Mouse (Mus musculus) G1E (cell line): ENCODE measurements around the gene Rptor.

Experiments
- CTCF ChIP-seq: IDR thresholded peaks from 2 replicates; pipeline ENCODE4 v1.5.1; 2012; ENCODE audit warnings: low read depth, low read length, inconsistent platforms, mixed read lengths
- TAL1 ChIP-seq: conservative IDR thresholded peaks from 2 replicates; pipeline ENCODE4 v1.6.1; 2012; ENCODE audit warnings: low read depth, low read length, inconsistent platforms, mixed read lengths

GRCm38 (mm10) chr11:119653336-119653735 lies 50.6 kb downstream of the Rptor start:
- TF ChIP-seq CTCF (no peak), TAL1 (no peak)
